Mouse (Mus musculus): Measurements from ENCODE around the gene Tmem205.

The Tmem205 gene

GRCm38 (mm10) chr9:21917493-21918034 is 9.8 kb downstream of the Tmem205 start:
- DNase-seq (ENCODE audit: extremely low spot score) = no peak

- no peak for DNase-seq (ENCODE audit: extremely low spot score)
These were observed 10.4 kb downstream of the Tmem205 start for GRCm38 (mm10) chr9:21916851-21917492.

GRCm38 (mm10) chr9:21909474-21910223 is 17.7 kb downstream of the Tmem205 start:
- DNase-seq (ENCODE audit: extremely low spot score) = no peak

- DNase-seq (ENCODE audit: extremely low spot score) = no peak
These were observed 19.1 kb downstream of the Tmem205 start for GRCm38 (mm10) chr9:21908216-21908615.

GRCm38 (mm10) chr9:21904031-21904430 is 23.3 kb downstream of the Tmem205 start:
- DNase-seq (ENCODE audit: extremely low spot score) = no peak

- peak; percentile 76 for DNase-seq (ENCODE audit: extremely low spot score)
These were observed 26.0 kb downstream of the Tmem205 start for GRCm38 (mm10) chr9:21901223-21901820.

- no peak for DNase-seq (ENCODE audit: extremely low spot score)
These were observed 38.1 kb downstream of the Tmem205 start for GRCm38 (mm10) chr9:21889229-21889628.

- no peak for DNase-seq (ENCODE audit: extremely low spot score)
These were observed 50.8 kb downstream of the Tmem205 start for GRCm38 (mm10) chr9:21876601-21877000.

- DNase-seq (ENCODE audit: extremely low spot score) = no peak
These were observed 55.2 kb downstream of the Tmem205 start for GRCm38 (mm10) chr9:21872204-21872603.

Data from embryo, embryonic 9.5 days (tissue).